Mouse (Mus musculus) lung, adult 10 weeks (tissue): Measurements from ENCODE around the gene Tns3. TPM values are rescaled to one million over a fixed set of nuclear protein-coding genes. Genes with fewer than 3 reads are reported as not detected.

Experiments
- polyA plus RNA-seq: library from polyadenylated mRNA; stranded (reverse); fragments of 350-450 nt; fragmentation: Illumina TruSeq; extraction: RNeasy Lipid Tissue Mini Kit (QIAGEN cat#74804); gene quantifications from one replicate; pipeline ENCODE4 v1.2.3, GENCODE M21; 2014; ENCODE audit warnings: low read depth, low replicate concordance; ENCODE audit not compliant: insufficient read depth

Tns3 gene
- polyA plus RNA-seq: 45.4 TPM

GRCm38 (mm10) chr11:8664393-8664743 lies at the start of gene Tns3:
Gene Tns3, minus strand, starts transcription at chr11:8664535.

